Mouse (Mus musculus) kidney, postnatal 14 days (tissue): ENCODE data around the gene Prdm1.

Experiments used
- DNase-seq: peaks from one replicate; pipeline ENCODE4 v3.0.0; 2022; ENCODE audit warnings: mixed read lengths

Gene Prdm1

GRCm38 (mm10) chr10:44528291-44529082 is at the start of gene Prdm1:
Gene Prdm1 (minus strand): TSS chr10:44528501.
- no peak for DNase-seq

- no peak for DNase-seq
Measured at GRCm38 (mm10) chr10:44565971-44566370, 37.7 kb upstream of the Prdm1 start.

GRCm38 (mm10) chr10:44565109-44565508 is 36.8 kb upstream of the Prdm1 start:
- DNase-seq: no peak

GRCm38 (mm10) chr10:44556845-44557244 is 28.5 kb upstream of the Prdm1 start:
- DNase-seq: no peak

- DNase-seq: no peak
Measured at GRCm38 (mm10) chr10:44555317-44555716, 27.0 kb upstream of the Prdm1 start.

GRCm38 (mm10) chr10:44553648-44554047 is 25.3 kb upstream of the Prdm1 start:
- DNase-seq: no peak

DNA sequence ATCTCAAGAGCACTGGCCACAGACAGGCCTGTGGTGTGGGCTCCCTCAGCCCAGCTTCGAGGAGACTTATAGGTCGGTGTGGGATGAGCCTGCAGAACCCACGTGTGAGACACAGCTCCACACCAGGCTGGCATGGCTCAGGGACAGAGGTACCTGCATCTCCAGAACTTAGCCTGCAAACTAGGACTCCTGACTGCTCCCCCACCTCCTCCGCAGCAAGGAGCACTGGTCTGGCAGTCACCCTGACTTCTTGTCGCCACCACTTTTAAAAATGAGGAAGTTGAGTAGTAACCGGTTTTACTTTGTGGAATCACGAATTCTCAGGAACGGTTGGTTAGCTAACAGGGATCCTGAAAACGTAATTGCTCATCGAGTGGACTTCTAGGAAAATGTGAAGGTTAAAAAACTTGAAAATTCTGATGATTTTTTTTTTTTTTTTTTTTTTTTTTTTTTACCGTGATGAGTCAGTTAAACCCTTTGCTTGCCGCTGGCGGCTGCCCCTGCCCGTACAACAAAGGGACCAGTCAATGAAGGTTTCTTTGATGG is 10.8 kb upstream of the Prdm1 start:
- DNase-seq: no peak

DNA sequence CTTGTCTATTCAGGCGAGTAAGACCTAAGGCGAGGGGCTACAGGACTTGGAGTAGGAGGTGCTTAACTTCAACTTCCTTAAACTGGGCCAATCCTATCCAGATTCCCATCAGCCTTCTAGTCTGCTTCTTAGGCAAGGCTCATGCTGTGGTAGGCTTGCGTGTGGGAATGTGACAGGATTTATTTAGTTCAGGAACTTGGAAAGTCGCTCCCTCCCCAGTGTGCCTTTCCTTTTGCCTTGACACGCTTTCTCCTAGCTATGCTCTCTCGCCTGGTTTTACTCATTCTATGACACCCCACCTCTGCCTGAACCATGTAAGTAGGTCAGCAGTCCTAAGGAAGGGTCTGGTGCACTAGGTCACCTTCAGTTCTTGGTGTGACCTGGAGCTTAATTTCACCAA is 9.8 kb upstream of the Prdm1 start:
- DNase-seq: no peak

GRCm38 (mm10) chr10:44530067-44530360 is 1.7 kb upstream of the Prdm1 start:
- DNase-seq: no peak

DNA sequence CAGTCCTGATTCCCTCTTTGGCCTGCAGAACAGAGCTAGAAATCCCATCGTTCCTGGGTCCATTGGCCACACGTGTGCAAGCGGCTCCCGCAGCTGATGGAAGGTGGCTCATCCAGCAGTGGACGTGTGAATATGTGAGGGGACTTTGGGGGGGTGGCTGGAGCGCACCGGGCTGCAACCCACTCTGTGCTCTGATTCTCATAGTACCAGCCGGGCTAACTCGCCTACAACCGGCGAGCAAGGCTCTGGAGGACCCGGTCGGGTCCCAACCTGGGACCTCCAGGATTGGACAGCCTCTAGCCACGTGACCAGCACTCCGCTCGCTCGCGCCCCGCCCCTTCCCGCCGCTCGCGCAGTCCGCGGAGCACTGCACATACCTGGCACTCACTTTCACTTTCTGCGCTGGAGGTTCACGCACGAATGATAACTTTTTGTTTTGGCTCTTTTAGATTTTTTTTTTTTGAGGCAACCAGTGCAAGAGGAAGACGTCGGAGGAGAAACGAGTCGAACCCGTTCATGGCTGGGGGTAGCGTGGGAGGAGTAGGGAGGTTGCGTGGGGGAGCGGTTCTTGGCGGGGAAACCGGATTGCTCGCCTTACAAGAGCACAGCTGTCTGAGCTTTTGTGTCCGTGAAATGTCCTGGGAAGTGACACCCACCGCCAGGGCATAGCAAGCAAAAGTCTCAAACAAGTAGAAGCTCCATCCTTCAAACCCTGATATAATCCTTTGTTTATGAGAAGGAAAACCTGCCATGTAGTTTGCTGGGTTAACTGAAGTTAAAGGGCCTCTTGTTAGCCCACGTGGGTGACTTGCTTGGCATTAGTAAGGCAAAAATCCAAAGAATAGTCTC is 1.1 kb upstream of the Prdm1 start:
- DNase-seq: peak; percentile 92

GRCm38 (mm10) chr10:44527651-44528050 is 650 bp downstream of the Prdm1 start:
- no peak for DNase-seq

GRCm38 (mm10) chr10:44526751-44527591 is 1.3 kb downstream of the Prdm1 start:
- DNase-seq: peak; percentile 61

DNA sequence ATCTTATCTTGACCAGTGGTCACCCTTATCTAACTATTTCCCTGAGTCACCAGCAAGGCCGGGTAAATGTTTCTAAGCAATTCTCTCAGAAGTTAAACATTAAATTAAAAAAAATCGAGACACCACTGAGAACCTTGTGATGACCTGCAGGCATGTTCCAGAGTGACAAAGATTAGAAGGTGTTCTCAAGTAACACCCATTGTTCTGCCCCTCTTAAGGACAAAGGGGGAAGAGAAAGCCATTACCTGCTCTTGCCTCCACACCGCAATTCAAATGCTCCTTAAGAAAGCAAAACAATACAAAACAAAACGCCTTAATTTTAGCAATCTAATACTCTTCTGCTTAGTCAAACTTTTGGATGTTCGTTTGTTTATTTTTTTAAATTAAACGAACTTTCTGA is 8.1 kb downstream of the Prdm1 start:
- no peak for DNase-seq

- no peak for DNase-seq
Measured at GRCm38 (mm10) chr10:44518631-44519030, 9.7 kb downstream of the Prdm1 start.

DNA sequence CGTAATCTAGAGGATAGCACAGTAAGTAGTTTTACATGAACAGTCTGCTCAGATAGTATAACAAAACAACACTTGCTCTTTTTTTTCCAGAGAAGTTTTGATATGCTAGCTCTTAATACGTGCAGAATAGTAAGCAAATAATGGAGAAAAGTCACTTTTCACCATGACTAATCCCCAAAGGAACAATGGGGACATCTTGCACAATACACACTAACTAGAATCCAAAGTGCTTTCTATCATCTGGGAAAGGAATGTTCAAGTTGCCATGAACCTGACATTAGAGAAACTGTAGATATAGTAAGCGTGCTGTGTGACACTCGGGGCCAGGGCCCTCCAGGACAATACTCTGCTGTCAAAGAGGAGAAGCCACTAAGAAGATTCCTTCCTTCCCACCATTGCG is 15.2 kb downstream of the Prdm1 start:
- DNase-seq: no peak

GRCm38 (mm10) chr10:44511029-44511428 is 17.3 kb downstream of the Prdm1 start:
- no peak for DNase-seq

DNA sequence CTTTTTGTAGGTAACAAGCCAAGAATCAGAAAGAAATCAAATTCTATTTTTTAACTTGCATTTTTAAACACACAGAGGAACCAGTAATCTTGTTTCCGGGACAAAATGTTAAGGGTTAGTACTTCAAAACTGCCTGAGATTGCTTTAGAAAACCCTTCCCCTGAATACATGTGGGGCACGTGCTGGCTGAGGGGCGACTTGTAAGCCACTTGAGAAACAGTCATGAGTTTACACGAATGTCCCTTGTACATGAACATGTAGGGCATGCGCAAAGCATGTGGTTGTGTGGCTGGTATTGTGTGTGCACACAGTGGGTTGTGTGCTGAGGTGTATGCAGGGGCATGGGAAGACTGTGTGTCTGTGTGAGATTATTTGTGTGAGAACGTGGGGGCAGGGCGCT is 19.7 kb downstream of the Prdm1 start:
- no peak for DNase-seq

GRCm38 (mm10) chr10:44507984-44508383 is 20.3 kb downstream of the Prdm1 start:
- DNase-seq: no peak

- DNase-seq: peak; percentile 48
Measured at GRCm38 (mm10) chr10:44502891-44503290, 25.4 kb downstream of the Prdm1 start.

DNA sequence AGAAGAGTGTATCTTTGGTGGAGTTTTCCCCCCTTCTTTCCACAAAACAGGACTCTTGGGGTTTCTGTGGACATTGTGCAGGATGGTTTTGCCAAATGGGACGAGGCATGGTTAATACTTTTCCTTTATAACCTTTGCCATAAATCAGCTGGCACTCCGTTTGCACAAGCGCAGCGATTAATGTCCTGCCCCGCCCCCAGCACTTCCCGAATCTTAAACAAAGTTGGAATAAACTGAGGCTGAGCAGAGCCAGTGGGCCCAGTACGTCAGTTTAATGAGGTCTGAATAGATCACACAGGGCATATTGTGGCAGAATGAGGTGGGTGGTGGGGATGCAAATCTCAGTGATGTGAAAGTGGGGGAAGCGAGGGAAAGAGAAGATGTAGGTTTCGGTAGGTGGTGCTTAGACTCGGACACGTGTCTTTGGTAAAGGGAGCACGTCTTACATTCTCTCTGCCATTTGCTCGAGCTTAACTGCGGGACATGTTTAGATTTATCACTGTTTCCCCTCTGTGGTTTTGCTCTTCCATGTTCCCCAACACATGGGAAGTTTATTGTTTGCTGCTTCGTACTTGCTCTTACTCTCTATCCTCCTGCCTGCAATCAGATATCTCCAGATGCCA is 28.3 kb downstream of the Prdm1 start:
- no peak for DNase-seq

DNA sequence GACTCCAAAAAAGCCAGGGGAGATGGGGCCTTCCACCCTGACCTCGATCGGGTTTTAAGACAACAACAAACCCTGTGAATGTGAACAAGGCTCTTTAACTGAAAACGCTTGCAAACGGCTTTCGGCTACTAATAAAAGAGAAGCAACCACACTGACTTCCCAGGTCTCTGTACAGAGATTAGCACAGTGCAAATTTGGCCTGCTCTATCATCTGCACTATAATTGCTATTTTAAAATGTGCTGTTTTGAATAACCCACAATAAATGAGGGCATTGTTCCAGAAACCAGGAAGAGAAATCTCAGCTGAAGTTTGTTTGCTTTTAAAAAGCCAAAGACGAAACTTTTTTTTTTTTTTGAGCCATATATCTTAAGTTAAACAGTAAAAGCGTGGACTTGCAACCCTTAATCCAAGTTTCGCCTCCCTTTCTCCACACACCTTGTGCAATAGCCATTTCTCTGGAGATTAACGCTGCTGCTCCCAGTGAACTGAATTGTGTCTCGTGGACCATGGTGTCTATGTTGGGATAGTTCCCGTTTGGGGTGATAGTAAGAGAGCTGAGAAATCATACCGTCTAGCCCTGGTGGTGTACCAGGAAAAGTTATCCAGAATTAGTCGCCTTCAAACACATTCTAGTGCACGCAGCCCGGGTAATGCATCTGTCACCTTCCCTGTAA is 34.3 kb downstream of the Prdm1 start:
- DNase-seq: no peak
